Mouse (Mus musculus) ovary, postnatal 14 days (tissue): Measurements from ENCODE around the gene Zap70.

ENCODE experiments used
- DNase-seq: peaks from one replicate; pipeline ENCODE4 v3.0.0; 2022; ENCODE audit warnings: low spot score

Gene Zap70

DNA sequence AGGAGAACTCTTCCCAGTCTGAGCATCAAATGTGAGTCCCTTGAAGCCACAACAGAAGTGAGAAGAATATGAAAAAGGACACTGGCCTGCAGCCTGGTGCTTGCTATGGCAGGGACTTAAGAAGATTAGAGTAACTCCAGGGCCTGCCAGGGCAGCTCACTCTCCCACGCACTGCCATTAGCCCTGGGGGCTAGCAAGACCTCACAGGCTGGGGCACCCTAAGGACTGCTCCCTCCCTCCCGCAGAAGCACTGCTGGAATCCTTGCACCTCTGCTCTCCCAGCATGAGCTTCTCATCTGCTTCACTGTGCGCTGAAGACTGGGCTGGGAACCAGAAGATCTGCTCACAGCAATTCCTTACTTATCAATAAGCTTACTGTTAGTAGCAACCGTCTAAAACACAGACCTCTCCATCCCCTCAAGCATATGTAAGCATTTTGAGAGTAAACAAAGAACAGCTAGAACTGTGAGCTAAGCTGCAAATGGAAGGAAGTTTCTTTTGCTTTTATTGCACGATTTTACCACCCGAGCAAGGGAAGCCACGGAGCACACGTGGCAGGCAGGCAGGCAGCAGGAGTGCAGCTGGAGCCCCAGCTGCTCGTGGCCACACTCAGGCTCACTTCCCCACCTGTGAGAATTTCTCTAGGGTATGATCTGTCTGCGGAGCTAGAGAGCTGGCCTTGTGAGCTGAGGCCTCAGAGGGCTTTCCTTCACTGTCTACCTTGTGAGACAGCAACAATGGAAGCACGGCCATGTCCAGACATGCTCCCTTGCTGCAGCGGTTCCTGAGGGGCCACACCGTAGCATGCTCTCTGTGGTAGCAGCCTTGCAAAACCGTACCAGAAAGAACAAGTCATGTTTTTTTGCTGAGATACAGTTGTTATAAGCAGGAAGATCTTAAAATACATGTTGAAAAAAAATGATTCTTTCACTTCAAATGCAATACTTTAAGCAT lies 69.6 kb downstream of the Zap70 start:
- DNase-seq: no peak
